Mouse (Mus musculus) midbrain, embryonic 11.5 days (tissue): ENCODE data around the gene Hlcs. TPM values are rescaled to one million over a fixed set of nuclear protein-coding genes. Genes with fewer than 3 reads are reported as not detected.

ENCODE experiments used
- ATAC-seq: fragments of 200-750 bp; cut with Nextera tagmentation; 2 replicates; pipeline ENCODE4 v1.8.0; 2017; ENCODE audit warnings: moderate TSS enrichment, moderate library complexity; ENCODE audit not compliant: low FRiP score
- DNase-seq: peaks from one replicate; pipeline ENCODE4 v3.0.0; 2015; ENCODE audit warnings: low spot score; ENCODE audit errors: missing footprints
- H3K27ac ChIP-seq: fragments of 300-500 bp; sonication (generic); 2 replicates; pipeline ENCODE4 v1.5.1; 2014; ENCODE audit warnings: low read depth, low read length
- H3K27me3 ChIP-seq: fragments of 300-500 bp; sonication (generic); 2 replicates; pipeline ENCODE4 v1.6.1; 2014; ENCODE audit warnings: mild to moderate bottlenecking, low read length, moderate library complexity, mixed read lengths; ENCODE audit not compliant: control insufficient read depth, insufficient read depth
- H3K36me3 ChIP-seq: fragments of 300-500 bp; sonication (generic); 2 replicates; pipeline ENCODE4 v1.6.1; 2014; ENCODE audit warnings: mild to moderate bottlenecking, low read length, moderate library complexity, mixed read lengths; ENCODE audit not compliant: control insufficient read depth, insufficient read depth
- H3K4me1 ChIP-seq: fragments of 300-500 bp; sonication (generic); 2 replicates; pipeline ENCODE4 v1.6.1; 2014; ENCODE audit warnings: low read length; ENCODE audit not compliant: control insufficient read depth, insufficient read depth
- H3K4me2 ChIP-seq: fragments of 300-500 bp; sonication (generic); 2 replicates; pipeline ENCODE4 v1.6.1; 2014; ENCODE audit warnings: mild to moderate bottlenecking, moderate library complexity
- H3K4me3 ChIP-seq: fragments of 300-500 bp; sonication (generic); 2 replicates; pipeline ENCODE4 v1.5.1; 2014; ENCODE audit warnings: low read depth, low read length
- H3K9ac ChIP-seq: fragments of 300-500 bp; sonication (generic); 2 replicates; pipeline ENCODE4 v1.6.1; 2014; ENCODE audit warnings: low read length
- H3K9me3 ChIP-seq: fragments of 300-500 bp; sonication (generic); 2 replicates; pipeline ENCODE4 v1.6.1; 2016; ENCODE audit warnings: low read length; ENCODE audit not compliant: control insufficient read depth
- WGBS: fragments of 180-500 bp; shearing (Covaris S2); extraction: QIAGEN DNeasy Blood & Tissue Kit; methylation state at CpG from one replicate; pipeline ENCODE4 v1.1.7; 2014; 5-methylcytosine and 5-hydroxymethylcytosine counted together
- polyA plus RNA-seq: library from polyadenylated mRNA; unstranded; fragments of >200 nt; fragmentation: Nextera tagmentation; extraction: Ambion mirVana; gene quantifications from 2 replicates; pipeline ENCODE4 v1.2.1, GENCODE M21; 2014

Hlcs gene
- polyA plus RNA-seq, 1 experiment from 2014 or later, result 8.1 TPM

DNA sequence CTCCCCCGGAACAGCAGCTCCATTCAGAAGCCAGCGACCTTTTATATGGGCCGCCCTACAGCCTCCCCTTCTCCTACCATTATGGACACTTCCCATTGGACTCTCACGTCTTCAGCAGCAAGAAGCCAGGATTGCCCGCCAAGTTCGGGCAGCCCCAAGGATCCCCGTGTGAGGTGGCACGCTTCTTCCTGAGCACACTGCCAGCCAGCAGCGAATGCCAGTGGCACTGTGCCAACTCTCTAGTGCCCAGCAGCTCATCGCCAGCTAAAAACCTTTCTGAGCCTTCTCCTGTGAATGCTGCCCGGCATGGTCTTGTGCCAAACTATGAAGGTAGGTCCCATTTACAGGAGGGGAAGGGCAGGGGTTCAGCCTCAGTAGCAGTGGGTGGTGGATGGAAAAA is 190.1 kb downstream of the Hlcs start:
- Histone ChIP-seq H3K9me3 (no peaks in the 10 kb centered on the region), H3K4me3 (no peak overlapping the region), H3K27me3 (peaks cover 67% of the 10 kb centered on the region), H3K27ac (no peak overlapping the region), H3K4me2 (no peak overlapping the region), H3K4me1 (peaks cover 19% of the 10 kb centered on the region), H3K9ac (no peak overlapping the region), H3K36me3 (no peaks in the 10 kb centered on the region)
- WGBS, result 82% methylated on average over 11 of the region's 11 CpGs
- DNase-seq (no peak), ATAC-seq (no peak)

- WGBS, result 90% methylated on average over 3 of the region's 3 CpGs
- Histone ChIP-seq H3K4me3 (no peak overlapping the region), H3K27me3 (peaks cover 60% of the 10 kb centered on the region), H3K9me3 (no peaks in the 10 kb centered on the region), H3K27ac (no peak overlapping the region), H3K9ac (no peak overlapping the region), H3K4me2 (no peak overlapping the region), H3K36me3 (no peaks in the 10 kb centered on the region), H3K4me1 (peaks cover 16% of the 10 kb centered on the region)
- no peak for DNase-seq
- no peak for ATAC-seq
These were observed 191.0 kb downstream of the Hlcs start for GRCm38 (mm10) chr16:94122347-94122746.

DNA sequence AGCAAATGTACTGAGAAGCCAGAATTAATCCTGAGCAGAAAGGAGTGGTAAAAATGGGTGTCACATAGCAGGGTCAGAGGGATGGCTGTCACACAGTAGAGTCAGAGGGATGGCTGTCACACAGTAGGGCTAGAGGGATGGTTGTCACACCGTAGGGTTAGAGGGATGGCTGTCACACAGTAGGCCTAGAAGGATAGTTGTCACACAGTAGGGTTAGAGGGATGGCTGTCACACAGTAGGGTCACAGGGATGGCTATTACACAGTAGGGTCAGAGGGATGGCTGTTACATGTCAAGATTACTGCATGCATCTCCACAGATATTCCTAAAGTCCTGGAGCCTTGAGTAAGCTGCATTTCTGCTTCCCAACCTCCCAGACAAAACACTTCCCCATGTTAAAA is 195.0 kb downstream of the Hlcs start:
- no peak overlapping the region for H3K4me2 ChIP-seq
- H3K4me1 ChIP-seq, result no peaks in the 10 kb centered on the region
- H3K4me3 ChIP-seq, result no peak overlapping the region
- ATAC-seq (no peak), DNase-seq (no peak)
- no peaks in the 10 kb centered on the region for H3K36me3 ChIP-seq
- H3K9ac ChIP-seq, result no peak overlapping the region
- 96% methylated on average over 1 of the region's 1 CpGs for WGBS
- no peaks in the 10 kb centered on the region for H3K9me3 ChIP-seq
- H3K27me3 ChIP-seq, result peaks cover 23% of the 10 kb centered on the region
- H3K27ac ChIP-seq, result no peak overlapping the region

DNA sequence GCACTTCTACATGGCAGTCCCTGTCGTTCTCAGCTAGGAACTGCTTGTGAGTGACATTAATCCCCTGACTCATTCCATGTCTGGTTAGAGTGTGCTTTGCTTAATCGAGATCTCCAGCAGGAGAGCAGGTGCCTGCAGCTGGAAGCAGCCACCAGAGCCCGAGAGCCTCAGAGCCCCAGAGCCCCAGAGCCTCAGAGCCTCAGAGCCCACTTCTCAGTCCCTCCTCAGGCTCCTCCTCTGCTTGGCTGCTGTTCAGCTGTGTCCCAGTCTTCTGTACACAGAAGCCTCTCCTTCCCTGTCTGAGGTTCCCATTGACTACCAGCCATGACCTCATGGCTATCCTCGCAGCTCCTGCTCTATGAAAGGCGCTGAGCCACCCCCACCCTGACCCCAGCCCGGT is 196.0 kb downstream of the Hlcs start:
- Histone ChIP-seq H3K27me3 (peaks cover 15% of the 10 kb centered on the region), H3K27ac (no peak overlapping the region), H3K4me3 (no peak overlapping the region), H3K9ac (no peak overlapping the region), H3K4me2 (no peak overlapping the region), H3K9me3 (no peaks in the 10 kb centered on the region), H3K36me3 (no peaks in the 10 kb centered on the region), H3K4me1 (no peaks in the 10 kb centered on the region)
- 54% methylated on average over 6 of the region's 6 CpGs for WGBS
- ATAC-seq (0 out of 2 replicates have a peak, but pooled peaks have one; percentile 19), DNase-seq (no peak)

GRCm38 (mm10) chr16:94114693-94115092 is 198.7 kb downstream of the Hlcs start:
- no peak overlapping the region for H3K9ac ChIP-seq
- 82% methylated on average over 9 of the region's 9 CpGs for WGBS
- no peaks in the 10 kb centered on the region for H3K4me1 ChIP-seq
- no peaks in the 10 kb centered on the region for H3K36me3 ChIP-seq
- DNase-seq (no peak), ATAC-seq (no peak)
- H3K4me3 ChIP-seq, result no peak overlapping the region
- no peaks in the 10 kb centered on the region for H3K9me3 ChIP-seq
- no peak overlapping the region for H3K27ac ChIP-seq
- H3K27me3 ChIP-seq, result peaks cover 3% of the 10 kb centered on the region; the same call in 1 of the 2 replicates
- no peak overlapping the region for H3K4me2 ChIP-seq

DNA sequence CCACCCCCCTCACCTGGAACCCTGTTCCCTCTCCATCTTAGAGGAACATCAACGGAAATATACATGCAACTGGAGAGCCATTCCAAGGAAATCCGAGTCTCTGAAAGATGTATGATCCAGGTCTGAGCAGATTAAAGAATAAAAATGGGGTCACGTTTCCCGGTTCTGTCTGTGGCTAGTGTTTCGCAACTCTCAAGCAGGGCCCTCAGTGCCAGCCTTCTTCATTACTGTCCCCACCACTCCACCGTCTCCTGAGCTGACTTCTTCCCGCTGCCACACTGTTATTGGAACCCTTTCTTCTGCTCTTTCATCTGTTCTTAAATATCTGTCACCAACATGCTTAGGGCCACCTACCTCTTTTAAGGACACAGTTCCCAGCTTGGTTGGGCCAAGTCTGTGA is 200.2 kb downstream of the Hlcs start:
- H3K27ac ChIP-seq, result no peak overlapping the region
- 89% methylated on average over 7 of the region's 7 CpGs for WGBS
- no peak overlapping the region for H3K4me2 ChIP-seq
- DNase-seq (no peak), ATAC-seq (no peak)
- H3K4me1 ChIP-seq, result no peaks in the 10 kb centered on the region
- H3K36me3 ChIP-seq, result no peaks in the 10 kb centered on the region
- H3K4me3 ChIP-seq, result no peak overlapping the region
- peaks cover 5% of the 10 kb centered on the region; the same call in 1 of the 2 replicates for H3K27me3 ChIP-seq
- H3K9ac ChIP-seq, result no peak overlapping the region
- H3K9me3 ChIP-seq, result no peaks in the 10 kb centered on the region

- Histone ChIP-seq H3K4me1 (peaks cover 3% of the 10 kb centered on the region), H3K36me3 (no peaks in the 10 kb centered on the region), H3K9ac (no peak overlapping the region), H3K27ac (no peak overlapping the region), H3K4me3 (no peak overlapping the region), H3K27me3 (peaks cover 58% of the 10 kb centered on the region), H3K4me2 (no peak overlapping the region), H3K9me3 (no peaks in the 10 kb centered on the region)
- DNase-seq (peak; percentile 91), ATAC-seq (peak; percentile 76)
- 5% methylated on average over 12 of the region's 12 CpGs for WGBS
These were observed 215.5 kb downstream of the Hlcs start for GRCm38 (mm10) chr16:94097724-94098455.

DNA sequence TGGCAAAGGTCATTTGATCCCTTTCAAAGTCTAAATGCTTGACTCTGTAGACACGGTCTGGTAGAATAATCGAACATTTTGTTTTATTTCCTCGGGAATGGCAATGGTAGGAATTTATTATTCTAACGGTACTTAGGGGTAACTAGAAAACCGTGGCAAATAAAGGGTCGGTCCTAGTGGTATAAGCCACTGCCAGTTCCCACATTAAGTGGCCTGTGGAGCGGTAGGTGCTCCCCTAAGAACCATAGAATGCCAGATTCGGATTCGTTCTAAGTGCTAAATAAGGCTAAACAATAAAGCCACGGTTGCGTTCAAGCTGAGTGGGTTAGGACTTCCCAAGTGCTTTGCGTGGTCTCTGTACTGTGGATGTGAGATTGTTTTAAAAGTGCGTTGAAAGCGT is 216.9 kb downstream of the Hlcs start:
- Histone ChIP-seq H3K9ac (no peak overlapping the region), H3K4me2 (no peak overlapping the region), H3K4me1 (peaks cover 3% of the 10 kb centered on the region), H3K9me3 (no peaks in the 10 kb centered on the region), H3K27ac (no peak overlapping the region), H3K36me3 (no peaks in the 10 kb centered on the region), H3K27me3 (peaks cover 72% of the 10 kb centered on the region), H3K4me3 (no peak overlapping the region)
- ATAC-seq (no peak), DNase-seq (peak; percentile 97)
- WGBS, result 1% methylated on average over 14 of the region's 14 CpGs

DNA sequence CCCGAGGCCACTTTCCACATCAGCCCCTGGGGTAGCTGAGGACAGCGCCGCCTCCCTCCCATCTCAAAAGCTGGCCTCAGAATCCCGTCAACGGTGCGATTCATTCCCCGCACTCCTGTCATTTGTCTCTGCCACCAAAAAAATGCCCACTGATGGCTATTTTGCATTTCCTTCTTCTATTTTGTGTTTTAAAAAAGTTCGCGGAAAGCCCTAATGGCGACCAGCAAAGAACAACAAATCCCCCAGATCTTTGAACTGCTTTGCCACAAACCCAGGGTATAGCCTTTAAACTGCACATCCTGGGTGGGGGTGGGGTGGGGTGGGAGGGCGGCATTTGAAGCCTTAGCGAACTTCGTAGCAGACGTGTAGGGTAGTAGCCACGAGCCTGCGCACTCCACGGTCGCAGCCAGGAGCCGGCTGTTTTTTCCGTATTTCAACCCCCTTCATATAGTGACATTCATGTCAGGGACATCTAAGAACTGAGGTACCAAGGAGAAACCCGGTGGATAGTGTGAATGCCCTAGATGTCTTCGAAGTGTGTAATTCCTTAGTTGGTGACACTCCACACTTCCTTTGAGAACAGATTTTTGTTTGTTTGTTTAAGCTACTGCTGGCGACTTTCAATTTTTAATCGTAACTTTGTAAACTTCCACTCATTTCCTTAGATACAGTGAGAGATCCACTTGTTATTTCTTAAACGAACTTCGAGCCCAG is 218.1 kb downstream of the Hlcs start:
- H3K4me1 ChIP-seq, result peaks cover 3% of the 10 kb centered on the region
- H3K4me3 ChIP-seq, result no peak overlapping the region
- peak overlapping the region; percentile 17; the same call in 1 of the 2 replicates for H3K4me2 ChIP-seq
- H3K36me3 ChIP-seq, result no peaks in the 10 kb centered on the region
- no peak overlapping the region for H3K27ac ChIP-seq
- ATAC-seq (no peak), DNase-seq (peak; percentile 97)
- H3K9ac ChIP-seq, result no peak overlapping the region
- WGBS, result 1% methylated on average over 26 of the region's 26 CpGs
- H3K9me3 ChIP-seq, result no peaks in the 10 kb centered on the region
- H3K27me3 ChIP-seq, result peaks cover 83% of the 10 kb centered on the region
